Mouse (Mus musculus) urinary bladder, postnatal 36 days (tissue): ENCODE results near the gene Pex10.
"Not testable (repeated sequence)": the region's sequence is repeated elsewhere in the genome, so short reads cannot be mapped to it uniquely, and the experiment has no call there.

Source experiments
- DNase-seq, 2 experiments: peaks; one replicate each; pipeline ENCODE4 v3.0.0; 2022; ENCODE audit warnings: low spot score in 2 of 2, mixed read lengths in 1 of 2

Gene Pex10

DNA sequence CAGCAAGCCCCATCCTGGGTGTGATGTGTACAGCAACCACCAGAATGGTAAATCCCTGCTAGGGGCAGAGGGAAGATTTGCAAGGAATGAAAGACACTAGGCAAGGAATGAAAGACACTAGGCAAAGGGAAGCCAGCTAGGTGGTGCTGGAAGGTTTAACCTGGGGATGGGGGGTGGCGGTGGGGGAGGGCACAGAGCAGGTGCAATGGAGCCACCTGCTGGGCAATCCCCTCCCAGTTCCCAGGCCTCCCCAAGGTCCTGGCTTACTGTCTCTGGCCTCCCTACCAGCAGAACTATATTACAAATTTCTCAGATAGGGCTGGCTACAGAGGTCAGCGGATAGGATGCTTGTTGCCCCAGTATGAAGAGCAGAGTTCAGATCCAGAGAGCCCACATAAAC, 2.3 kb upstream of the Pex10 start:
- no peak for DNase-seq

DNA sequence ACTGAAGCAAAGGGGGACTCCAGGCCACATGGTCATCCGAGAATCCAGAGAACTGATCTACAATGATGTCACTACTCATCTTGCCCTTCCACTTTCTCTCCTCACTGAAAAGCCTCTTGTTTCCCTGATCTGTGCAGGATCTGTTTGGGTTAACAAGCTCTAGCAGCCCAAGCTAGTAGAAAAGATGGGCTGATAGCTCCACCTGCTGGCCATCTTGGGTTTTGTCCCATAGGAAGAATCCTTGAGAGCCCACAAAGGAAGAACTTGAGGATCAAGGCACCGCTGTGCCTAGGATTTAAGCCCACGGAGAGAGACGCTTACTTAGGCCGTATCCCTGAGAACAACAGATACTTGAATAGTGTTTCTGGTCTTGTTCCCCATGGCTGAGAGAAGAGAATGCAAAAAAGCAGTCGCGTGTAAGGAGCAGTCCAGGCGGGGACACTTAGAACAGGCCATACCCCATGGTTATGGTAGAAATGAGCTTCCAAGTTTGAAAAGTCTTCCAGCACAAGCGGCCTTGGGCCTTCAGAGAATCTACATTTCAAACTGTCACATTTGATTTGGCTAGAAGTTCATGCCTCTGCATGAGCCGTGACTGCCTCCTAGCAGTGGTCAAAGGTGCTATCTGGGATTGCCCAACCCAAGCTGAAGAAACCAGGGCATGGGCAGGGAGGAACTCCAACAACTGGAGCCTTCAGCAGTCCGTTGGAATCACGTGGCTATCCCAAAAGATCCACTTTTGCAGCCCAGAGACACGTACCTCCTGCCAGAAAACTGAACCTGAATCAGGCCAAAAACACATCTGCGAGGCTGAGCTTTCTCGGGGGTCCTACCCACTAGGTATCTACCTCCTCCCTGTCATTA, 614 bp upstream of the Pex10 start:
- DNase-seq, result peak; percentile 82 to 87

DNA sequence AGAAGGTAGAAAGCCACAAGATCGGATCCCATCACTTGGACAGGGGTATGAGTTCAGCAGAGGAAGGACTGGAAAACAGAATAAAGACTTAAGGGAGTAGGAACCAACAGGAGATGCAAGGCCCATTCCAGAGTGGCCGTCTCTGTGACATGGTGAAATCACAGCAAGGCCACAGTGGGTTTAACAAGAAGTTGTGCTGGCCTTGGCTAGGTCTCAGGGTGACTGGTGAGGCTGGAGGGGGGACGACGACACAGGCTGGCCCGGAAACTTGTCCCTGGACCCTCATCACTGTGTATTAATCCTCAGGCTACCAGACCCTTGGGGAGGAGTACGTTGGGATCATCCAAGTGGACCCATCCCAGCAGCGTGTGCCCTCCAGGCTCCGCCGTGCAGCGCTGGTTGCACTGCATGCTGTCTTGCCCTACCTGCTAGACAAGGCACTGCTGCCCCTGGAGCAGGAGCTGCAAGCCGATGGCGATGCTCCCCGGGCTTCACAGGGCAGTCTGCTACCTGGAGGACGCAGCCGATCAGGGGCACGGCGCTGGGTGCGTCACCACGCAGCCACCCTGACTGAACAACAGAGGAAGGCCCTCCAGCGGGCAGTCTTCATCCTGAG, 1.6 kb downstream of the Pex10 start:
- no peak for DNase-seq

DNA sequence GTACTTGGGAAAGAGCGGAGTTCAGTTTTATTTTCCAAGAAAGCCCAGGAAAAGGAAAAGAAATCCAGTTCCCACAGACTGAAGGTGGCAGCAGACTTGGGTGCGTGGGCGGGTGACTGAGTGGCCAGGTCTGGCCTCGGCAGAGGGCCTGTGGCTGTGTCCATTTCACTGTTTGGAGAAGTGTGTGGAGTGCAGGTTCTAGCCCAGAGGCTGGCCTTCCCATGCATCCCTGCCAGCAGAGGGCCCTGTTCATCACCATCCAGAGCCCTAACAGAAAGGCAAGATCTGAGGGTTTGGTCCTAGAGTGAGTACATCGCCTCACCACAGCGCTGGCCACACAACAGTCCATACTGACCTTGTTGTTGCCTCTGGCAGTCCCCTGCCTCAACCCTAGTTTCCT, 2.4 kb downstream of the Pex10 start:
- DNase-seq, result no peak

DNA sequence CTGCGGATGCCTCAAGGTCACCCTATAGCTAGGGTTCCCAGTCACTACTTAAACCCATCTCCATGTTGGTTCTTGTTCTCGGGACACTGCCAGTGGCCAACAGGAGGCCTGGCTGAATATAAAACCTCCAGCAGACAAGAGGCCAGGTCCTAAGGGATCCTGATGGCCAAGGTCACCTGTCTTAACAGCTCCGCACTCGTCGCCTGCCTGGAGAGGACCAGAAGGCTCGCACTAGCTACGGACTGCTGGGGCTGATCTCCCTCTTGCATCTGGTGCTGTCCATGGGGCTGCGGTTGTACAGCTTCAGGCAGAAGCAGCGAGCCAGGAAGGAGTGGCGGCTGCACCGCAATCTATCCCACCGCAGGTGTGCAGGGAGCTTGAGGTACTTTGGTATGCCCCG, 3.4 kb downstream of the Pex10 start:
- no peak for DNase-seq

DNA sequence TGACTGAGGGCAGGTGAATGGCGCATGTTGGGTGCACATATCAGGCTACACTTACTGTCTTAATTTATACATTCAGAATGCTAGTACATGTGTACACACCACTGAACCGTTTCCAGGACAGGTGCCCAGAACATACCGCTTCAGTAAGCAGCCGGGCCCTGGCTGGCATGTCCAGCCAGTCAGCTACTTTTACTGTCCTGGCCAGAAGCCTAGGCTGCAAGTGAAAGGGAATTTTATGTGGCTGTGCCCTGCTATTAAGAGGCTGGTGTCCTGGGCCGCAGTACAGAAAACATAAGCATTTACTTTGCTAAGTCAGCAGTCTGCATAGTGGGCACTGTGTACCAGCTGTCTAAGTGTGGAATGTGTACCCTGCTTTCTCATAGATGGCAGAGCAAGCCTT, 4.1 kb downstream of the Pex10 start:
- DNase-seq, result no peak

DNA sequence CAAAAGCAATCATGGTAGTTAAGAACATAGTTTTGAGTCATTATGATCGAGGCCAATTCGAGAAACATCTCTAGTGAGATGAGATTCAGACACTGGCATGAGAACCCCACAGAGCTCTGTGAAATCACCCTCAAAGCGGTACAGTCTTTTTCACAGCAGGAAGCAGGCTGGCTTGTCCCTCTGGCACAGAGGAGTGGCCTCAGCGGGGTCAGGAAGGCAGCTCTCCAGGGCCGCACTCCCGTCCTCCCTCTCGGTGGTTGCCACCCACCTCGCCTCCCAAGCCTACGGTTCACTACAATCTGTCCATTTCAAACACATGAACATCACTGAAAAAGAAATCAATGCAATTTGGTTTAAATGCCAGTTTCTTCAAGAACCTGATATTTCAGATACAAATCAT, 7.6 kb downstream of the Pex10 start:
- no peak for DNase-seq

DNA sequence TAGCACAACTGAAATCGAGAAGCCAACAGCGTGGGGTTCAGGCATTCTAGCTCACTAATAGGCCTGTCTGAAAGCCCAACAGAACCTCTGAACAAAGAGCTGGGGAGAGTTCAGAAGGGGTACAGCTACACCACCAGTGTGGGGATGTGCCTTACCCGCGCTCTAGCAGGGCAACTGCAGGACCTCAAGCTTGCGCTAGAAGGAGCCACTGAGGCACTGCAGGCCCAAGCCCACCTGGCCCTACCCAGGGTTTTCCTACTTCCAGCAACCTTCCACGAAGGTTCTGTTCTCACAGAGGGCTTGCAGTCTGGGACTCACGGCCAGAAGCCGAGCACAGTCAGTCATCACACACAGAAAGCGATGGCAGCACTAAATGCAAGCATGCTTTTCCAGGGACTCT, 8.3 kb downstream of the Pex10 start:
- DNase-seq, result no peak

DNA sequence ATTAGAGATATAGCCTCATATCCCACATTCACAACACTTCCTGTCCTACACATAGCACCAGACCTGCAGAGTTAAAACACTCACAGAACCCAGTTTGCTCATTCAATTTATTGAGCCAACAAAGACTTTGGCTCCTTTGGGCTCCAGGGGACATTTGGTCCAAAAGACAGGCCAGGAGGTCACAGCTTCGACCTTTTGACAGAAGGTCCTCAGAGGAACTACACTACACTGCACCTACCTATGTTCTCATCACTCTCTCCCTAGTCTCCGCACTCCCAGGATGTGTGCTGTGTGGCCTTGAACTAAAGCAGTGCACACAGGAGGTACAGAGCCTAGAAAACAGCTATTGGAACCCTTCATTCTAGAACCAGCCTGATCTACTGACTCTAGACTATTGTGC, 9.0 kb downstream of the Pex10 start:
- DNase-seq, result no peak

DNA sequence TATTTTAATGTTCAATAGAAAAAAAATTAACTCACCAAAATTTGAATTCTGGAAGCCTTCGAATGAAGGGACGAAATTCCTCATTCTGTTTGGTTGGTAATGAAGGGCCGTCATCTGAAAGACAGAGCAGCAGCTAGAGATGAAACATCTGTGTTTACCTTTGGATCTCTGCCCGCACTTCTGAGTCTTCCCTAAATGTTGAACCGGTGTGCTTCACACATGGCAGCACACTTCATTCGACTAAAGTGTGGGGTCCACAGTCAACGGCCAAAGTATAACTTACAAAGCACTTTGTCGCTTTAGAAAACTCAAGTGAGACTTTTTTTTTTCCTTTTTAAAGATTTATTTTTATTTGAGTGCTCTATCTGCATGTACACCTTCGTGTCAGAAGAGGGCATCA, 9.9 kb downstream of the Pex10 start:
- DNase-seq, result no peak

DNA sequence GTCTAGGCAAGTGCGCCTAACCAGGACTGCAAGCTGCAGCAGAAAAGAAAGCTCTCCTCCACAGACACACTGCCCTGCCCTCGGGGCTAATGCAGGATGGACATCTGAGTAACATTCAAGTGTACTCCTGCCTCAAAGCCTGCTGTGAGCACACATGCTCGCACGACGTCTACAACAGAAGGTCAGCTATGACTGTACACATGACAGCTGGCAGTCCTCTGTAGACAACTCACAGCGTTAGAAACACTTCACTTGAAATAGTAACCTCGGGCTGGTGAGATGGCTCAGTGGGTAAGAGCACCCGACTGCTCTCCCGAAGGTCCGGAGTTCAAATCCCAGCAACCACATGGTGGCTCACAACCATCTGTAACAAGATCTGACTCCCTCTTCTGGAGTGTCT, 12.0 kb downstream of the Pex10 start:
- DNase-seq, result not testable (repeated sequence)

DNA sequence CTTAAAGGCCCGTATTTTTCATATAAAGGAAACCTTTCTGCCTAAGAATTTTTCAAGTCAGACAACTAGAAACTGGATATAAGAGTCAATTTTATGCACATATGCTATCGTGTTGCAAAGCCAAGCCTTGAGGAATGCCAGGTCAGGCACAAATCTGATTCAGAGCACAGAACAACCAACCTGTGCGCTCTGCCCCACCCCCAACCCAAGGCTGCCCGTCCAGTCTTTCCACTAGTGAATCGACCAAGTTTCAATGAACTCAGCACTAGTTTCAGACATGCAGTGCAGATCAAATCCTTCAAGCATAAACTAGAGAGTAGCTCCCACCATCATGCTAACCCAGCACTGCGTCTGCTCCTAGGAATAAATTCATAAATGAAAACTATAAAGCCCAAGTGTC, 12.8 kb downstream of the Pex10 start:
- peak; percentile 76 to 82 for DNase-seq

DNA sequence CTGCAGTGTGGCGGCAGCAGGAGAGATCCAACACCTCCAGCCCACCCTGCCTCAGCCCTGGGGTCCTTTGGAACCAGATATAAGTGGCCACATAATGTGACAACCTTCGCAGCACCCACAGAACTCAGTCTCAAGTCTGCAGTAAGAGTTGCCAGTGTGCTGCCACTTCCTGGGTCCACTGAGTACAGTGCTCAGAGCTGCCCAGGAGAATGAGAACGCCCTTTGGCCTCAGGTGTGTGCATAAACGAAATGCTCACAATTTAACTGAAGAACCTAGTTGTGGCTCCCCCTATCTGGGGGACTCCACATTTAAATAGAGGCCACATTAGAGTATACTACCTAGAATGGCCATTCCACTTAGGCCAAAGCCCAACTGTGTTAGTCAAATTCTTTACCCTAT, 16.7 kb downstream of the Pex10 start:
- no peak for DNase-seq

DNA sequence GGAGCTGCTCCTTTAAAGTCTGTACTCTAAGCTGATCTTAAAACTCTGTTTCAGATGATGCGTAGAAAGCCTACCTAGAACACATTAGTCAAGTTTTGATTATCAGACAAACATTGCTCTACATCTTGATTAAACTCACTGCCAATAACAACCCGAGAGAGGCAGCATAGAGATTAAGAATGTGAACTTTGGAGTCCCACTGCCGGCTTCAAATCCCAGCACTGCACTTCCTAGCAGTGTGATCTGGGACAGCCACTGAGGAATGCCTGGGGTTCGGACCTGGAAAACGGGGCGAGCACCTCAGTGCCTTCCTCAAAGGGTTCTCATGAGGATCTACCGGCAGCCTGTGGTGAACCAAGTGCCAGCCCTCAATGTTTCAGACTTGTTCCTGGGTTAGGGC, 17.5 kb downstream of the Pex10 start:
- DNase-seq, result no peak

DNA sequence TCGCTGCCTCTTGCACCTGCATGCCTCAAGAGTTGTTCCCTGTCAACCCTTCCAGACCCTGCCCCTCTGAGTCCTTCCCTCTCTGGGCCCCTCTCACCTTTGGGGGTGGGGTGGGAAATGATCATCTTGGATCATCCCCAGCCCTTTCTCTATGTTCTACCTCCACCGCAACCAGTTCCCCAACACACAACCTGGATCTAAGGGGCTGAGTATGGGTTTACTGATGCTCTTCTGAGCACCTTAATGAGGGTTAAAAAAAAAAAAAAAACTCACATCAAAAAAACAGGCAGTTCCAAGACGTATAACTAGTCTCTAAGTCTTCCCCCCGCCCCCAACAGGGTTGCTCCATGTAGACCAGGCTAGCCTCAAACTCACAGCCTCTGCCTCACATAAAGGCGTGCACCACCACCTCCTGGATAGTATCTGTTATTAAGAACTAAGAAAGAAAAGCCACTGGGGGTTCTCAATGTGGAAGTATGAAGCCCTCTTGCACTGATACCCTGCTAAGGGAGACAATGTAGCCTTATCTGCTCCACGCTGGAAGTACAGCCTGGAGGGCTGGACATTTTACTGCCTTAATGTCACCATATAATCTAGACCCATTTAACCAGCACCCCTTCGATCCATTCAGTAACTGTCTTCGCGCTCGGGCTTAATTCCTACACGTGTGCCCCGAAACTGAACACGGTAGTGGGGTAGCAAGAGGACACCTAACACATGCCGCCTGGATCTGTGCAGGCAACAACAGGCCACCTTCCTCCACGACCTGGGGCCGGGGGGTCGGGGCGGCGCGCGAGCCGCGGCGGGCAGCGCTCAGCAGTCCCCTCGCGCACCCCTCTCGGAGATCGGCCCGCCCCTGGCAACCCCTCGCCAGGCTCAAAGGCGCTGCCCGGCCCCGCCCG, 18.6 kb downstream of the Pex10 start:
- no peak for DNase-seq

DNA sequence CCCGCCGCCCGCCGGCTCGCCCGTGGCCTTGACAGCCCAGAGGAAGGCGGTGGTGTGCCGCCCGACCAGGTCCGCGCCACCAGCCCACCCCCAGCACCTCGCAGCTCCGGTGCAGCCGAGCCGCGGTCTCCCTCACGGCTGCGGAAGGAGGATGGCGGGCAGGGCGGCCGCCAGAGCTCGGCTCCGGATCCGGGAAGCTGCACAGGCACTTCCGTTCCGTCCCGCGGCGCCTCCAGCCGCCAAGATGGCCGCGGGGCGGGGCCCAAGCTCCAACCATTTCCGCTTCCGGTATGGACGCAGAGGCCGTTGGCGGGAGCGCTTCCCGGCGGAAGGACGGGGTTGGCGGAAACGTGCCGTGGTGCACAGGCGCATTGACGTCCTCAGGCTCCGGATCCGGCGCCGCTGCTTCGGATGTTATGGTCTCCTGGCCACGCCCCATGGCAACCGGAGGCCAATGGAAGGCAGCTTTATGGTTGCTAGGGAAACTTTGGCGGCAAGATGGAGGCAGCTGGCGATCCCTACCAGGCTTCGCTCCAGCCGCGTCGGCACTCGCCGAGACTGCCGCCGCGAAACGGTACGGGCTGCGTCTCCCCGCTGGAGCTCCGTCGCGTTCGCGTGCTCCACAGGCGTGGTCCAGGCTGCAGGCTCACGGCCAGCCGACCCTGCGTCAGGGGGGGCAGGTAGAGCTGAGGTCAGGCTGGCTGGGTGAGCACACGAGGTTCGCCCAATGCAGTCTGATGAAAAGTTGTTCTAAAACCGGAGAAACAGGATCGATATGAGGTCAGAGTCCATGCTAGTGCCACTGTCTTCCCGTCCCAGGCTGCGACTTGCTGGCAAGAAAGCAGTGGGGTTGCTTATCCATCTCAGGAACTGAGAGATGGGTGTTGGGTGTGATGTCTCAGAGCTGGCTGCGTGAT, 19.6 kb downstream of the Pex10 start, which contains the start of the genes Rer1 and Morn1:
Gene Rer1, minus strand, starts transcription at position 275 of the 917 bp plus-strand sequence.
Gene Morn1, plus strand, starts transcription at position 470 of the 917 bp plus-strand sequence.
- DNase-seq, result peak; percentile 100

DNA sequence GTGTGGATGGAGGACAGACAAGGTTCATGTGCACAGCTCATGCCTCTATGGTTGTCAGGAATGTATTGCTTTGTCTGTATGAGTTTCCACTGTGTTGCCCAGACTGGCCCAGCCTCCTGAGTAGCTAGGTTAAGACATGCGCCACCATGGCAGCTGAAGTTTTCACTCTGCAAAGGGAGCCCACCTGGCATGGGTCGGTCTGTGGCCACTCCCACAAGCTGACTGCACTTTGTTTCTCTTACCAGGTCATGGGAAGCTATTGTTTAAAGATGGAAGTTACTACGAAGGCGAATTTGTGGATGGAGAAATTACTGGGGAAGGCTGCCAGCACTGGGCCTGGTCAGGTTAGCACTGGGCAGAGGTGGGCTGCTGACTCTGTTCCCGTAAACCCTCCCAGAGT, 22.4 kb downstream of the Pex10 start:
- DNase-seq, result no peak

DNA sequence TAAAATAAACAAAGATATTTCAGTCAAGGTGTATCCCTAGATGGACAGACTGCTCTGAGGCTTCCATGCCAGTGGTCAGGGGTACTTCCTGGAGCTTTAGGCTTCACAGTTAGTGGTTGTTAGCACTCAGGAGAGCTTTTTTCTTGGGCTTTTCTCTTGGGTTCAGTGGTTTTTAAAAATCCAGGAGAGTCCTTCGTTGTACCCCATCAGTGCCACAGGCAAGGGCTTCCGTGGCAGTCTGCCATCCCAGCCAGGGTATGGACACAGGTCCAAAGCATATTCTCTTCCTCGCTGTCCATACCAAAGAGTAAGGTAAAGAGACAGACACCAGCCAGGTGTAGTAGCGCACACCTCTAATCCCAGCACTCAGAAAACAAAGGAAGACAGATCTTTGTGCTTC, 23.3 kb downstream of the Pex10 start:
- no peak for DNase-seq

DNA sequence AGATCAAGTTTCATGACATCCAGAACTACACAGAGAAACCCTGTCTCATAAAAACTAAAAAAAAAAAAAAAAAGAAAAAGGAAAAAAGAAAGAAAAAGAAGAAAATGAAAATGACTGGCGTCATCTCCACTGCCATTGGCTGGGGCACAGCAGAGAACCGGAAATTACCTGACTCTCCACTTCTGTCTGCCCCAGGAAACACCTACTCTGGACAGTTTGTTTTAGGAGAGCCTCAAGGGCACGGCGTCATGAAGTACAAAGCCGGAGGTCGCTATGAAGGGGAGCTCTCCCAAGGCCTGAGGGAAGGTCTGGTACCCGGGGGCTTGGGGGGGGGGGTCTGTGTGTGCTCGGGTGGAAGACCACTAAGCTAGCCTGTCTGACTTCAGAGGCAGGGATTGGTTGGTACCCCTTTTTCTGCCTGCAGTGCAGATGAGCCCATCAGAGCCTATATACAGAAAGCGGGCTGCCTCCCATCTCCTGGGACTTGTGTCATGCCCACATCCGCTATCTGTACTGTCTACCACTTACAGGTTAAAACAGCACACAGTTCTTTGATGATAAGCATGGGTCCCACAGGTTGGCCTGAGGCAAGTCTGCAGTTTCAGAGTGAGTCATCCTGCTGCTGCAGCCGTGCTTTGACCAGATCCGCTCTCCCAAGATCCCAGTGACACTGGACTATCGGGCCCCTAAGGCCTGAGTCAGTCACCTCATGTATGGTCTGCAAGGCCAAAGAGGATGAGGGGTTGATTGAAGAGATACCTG, 24.1 kb downstream of the Pex10 start:
- DNase-seq, result no peak

DNA sequence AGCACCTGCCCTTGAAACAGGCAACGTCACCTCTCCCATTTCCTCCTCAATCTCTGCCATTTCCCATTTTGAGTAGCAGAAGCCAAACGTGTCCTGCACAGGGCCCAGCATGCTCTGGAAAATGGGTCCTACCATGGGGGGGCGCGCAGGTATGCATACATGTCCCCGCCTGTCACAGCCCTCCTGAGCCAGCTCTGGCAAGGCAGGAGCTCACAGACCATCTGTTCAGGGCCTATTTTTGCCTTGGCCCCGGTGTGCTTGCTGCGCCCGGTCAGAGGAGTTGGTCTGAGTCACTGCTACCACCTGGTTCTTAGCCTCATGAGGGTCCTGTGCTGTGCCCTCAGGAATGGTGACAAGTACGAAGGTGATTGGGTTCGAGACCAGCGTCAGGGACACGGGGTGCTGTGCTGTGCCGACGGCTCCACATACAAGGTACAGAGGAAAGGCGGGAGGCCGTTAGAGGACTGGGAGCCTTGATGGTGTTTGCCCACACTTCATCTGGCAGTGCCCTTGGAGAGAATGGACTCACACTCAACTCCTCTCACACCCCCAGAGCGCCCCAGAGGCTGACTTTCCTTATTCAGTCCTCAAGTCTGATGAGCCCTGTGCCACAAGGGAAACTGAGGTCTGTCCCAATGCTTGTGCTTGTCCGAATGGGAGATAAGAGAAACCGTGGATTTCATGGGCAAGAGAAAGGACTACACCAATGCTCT, 26.1 kb downstream of the Pex10 start:
- DNase-seq, result no peak
